Mouse (Mus musculus) frontal cortex, adult 2 months (tissue): ENCODE measurements around the gene Pagr1b. TPM values are rescaled to one million over a fixed set of nuclear protein-coding genes. Genes with fewer than 3 reads are reported as not detected.
A peak's percentile ranks its signal among the peaks of the same experiment; 100 is the strongest.

Source experiments
- DNase-seq, 2 experiments: peaks; one replicate each; pipeline ENCODE4 v3.0.0; 2022; ENCODE audit warnings: low spot score in 1 of 2; ENCODE audit errors: extremely low spot score in 1 of 2
- polyA plus RNA-seq: library from polyadenylated mRNA; depleted of rRNA; stranded (reverse); fragments of >200 nt; gene quantifications from 2 replicates; pipeline ENCODE4 v1.2.3, GENCODE M21; 2012; rRNA removed

Gene Pagr1b
- polyA plus RNA-seq: 1.7 and 2.4 TPM in 2 replicates

DNA sequence TGATC, at the start of gene Pagr1b:
Pagr1b (minus strand) TSS at position 4 of the 5 bp plus-strand sequence.
- no peak for DNase-seq

- DNase-seq: no peak
Measured at GRCm38 (mm10) chr7:127065538-127065937, 49.3 kb upstream of the Pagr1b start.

DNA sequence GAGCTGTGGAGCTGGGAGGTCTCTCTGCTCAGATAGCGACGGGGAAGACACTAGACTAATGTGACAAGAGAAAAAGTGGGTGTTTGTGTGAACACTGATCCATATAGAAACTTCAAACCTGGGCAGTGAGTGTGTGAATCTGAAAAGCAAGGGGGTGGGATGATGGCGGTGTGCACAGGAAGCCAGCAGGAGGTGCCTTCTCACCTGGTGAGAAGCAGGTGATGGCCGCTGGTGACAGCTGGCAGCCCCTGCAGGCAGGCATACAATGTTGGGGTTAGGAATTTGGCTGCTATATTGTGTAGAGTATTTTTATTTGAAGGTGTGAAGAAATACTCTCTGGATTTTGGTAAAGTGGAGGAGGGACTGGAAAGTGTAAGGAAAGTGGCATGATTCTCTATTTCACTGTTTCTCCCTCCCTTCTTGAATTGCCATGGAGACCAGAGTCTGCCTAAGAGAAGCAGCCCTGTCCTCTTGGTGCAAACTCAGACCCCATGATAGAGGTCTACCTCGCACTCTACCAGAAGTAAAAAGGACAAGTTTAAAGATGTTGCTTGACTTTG, 38.8 kb upstream of the Pagr1b start:
- peak in 1 of 2 experiments; percentile 28 for DNase-seq

- peak; percentile 72 to 94 for DNase-seq
Measured at GRCm38 (mm10) chr7:127041851-127042672, 25.8 kb upstream of the Pagr1b start, which contains the start of gene Kif22. Gene Kif22, minus strand, starts transcription at chr7:127042471.

DNA sequence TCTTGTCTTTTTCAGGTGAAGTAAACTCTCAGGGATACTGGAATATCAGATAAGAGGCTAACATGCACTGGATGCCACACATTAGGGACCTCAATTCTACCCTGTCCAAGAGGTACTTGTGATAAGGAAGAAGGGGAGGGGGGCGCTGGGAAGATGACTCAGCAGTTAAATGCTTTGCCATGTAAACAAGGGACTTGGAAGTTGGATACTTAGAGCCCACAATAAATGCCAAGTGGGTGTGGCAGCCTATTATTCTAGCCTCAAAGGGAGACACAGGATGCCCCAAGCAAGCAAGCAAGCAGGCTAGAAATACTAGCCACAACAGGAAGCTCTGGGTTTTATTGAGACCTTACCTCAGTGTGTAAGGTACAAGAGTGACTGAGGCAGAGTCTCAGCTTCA, 15.0 kb upstream of the Pagr1b start:
- DNase-seq: no peak

GRCm38 (mm10) chr7:127030172-127030571, 13.9 kb upstream of the Pagr1b start:
- DNase-seq: no peak

DNA sequence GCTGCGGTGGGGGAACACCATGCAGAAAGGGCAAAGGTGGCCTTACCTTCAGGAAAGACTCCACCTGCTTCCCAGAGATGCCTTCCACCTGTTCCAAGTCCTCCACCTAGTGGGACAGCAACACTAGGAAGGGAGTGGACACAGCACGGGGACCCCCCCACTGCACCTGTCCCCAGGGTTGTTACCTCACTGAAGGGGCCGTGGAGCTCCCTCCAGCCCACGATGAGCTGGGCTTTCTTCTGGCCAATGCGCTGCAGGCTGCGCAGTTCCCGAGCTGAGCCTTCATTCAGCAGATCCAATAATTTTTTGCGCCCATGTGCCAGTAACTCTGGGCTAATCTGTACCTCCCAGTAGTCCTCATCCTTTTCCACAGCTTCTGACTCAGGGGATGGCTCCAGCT, 11.6 kb upstream of the Pagr1b start:
- DNase-seq: no peak

DNA sequence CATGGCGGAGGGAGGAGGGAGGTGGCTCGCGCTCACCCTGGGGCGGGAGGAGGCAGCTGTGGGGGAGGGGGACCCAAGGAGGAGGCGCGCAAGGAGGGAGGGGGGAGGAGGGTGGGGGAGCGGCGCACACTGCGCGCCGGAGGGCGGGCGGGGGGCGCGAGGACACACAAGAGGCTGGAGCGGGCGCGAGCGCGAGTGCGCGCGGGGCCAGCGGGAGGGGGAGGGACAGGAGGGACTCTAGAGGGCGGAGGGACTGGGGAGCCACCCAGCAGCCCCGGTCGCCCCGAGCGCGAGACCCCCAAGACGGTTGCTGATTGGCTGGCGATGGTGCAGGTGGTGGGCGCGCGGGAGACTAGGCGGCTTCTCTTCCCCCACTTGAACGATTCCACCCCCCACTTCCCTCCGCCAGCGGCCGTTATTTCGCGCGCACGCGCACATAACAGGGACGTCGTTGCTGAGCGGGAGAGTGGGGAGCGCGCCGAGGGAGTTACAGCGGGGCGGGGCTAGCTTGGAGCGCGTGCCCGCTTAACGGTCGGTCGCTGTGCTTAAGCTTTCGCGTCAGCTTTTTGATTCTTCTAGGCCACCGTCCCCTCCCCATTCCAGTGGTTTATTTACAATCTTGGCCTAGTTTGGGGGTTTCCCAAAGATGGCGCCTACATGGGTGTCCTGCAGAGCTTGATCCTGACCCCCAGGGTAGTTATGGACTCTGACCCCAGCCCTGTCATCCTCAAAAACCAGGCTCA, 10.9 kb upstream of the Pagr1b start, which contains the start of gene Maz:
Maz (minus strand) TSS at position 54 of the 743 bp plus-strand sequence.
- peak; percentile 98 to 100 for DNase-seq

DNA sequence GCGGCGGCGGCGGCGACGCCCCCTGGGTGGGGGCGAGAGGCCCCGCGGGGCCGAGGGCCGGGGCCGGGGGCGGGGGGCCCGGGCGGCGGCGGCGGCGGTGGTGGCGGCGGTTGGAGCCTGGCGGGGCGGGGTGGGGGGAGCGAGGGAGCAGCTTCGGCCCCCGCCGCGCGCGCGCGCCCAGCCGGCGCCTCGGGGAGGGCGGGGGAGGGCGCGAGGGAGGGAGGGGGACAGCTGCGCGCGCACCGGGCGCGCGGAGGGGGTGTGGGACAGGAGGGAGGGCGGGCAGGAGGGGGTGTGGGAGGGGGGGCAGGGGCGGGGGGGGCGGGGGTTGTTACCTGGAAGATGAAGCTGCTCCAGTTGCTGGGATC, 10.3 kb upstream of the Pagr1b start:
- no peak for DNase-seq

DNA sequence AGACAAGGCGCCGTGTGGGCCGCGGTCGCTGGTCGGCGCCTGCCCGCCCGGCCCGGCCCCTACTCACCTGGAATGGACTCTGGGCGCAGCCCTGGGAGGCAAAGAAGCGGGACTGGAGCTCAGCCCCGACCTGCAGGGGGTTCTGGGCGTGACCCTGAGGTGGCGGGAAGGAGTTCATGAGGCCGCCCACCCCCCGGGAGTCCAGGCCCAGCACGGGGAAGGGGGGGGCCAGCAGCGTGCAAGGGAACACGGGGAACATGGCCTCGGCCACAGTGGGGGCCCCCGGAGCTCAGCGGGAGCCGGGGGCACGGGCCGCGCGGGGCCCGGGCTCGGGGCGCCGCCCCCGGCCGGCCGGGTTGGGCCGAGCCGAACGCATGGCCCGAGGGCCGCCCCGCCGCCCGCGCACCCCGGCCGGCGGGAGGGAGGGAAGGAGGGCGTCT, 9.9 kb upstream of the Pagr1b start:
- DNase-seq: no peak

DNA sequence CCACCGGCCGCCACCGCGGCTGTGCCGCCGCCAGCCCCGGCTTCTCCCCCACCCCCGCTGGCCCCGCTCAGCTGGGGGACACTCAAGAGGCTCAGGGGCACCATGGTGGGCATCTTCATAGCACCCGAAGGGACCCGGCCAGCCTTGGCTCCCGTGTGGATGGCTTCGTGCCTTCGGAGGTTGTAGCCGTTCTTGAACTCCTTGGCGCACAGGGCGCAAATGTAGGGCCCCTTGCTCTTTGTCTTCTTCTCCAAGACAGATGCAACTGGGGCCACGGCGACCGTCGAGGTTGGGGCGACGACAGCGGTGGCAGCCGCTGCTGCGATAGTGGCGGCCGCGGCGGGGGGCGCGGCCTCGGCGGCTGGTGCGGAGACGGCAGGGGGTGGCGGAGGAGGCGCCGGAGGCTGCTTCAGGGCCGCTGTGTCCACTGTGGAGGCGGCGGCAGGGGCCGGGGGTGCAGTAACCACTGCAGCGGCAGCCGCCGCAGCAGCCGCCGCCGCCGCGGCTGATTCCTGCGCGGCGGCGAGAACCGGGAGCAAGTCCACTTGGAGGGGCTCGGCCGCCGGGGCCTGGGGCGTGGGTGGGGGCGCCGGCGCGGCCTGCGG, 9.4 kb upstream of the Pagr1b start:
- DNase-seq: no peak

DNA sequence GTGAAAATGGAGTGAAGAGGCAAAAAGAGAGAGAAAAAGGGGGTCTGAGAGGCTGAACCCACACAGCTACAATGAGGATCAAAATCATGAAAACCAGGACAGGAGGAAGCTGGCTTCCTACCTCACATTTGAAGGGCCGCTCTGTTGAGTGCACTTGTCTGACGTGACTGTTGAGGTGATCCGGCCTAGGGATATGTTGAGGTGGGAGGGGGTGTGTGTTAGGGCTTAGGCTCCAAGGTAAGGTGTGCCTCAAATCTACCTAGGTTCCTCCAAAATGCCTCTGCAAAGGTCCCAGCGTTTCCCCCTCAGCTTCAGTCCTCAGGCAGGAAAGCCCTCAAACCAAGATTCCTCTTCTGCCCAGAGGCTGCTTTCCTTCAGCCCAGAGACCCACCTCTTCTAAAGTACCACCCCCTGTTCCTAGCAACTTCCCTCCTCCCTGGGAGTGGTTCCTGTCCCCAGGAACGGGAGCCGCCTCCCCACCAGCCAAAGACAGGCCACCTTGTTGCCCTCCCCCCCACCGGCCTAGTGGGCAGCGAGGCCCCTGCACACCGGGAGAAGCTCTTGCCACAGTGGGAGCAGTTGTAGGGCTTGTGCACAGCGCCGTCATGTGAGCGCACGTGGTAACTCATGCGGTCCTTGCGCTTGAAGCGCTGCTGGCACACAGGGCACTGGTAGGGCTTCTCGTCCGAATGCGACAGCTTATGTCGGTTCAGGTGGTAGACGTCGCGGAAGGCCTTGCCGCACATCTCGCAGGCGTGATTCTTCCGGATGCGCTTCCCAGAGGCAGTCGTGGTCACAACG, 8.7 kb upstream of the Pagr1b start:
- peak; percentile 81 for DNase-seq

GRCm38 (mm10) chr7:127023896-127024690, 7.8 kb upstream of the Pagr1b start:
- no peak for DNase-seq

DNA sequence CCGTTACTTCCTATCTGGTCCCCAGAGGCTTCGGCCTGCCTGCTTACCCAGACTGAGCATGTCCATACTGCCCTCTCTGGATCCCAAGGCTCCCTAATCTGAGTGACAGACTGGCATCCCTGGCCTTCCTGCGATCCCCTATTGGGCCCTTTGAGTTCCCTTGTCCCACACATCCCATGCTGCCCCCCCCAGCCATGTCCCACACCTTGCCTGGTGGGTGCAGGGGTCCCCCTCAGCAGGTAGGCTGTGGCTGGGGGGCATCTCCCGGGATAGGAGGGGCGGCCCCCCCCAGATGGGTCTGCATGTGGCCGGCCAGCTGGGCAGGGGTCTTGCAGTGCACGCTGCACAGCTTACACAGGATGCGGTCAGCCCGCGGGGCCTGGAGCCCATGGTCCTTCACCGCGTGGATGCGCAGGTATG, 7.0 kb upstream of the Pagr1b start:
- no peak for DNase-seq

DNA sequence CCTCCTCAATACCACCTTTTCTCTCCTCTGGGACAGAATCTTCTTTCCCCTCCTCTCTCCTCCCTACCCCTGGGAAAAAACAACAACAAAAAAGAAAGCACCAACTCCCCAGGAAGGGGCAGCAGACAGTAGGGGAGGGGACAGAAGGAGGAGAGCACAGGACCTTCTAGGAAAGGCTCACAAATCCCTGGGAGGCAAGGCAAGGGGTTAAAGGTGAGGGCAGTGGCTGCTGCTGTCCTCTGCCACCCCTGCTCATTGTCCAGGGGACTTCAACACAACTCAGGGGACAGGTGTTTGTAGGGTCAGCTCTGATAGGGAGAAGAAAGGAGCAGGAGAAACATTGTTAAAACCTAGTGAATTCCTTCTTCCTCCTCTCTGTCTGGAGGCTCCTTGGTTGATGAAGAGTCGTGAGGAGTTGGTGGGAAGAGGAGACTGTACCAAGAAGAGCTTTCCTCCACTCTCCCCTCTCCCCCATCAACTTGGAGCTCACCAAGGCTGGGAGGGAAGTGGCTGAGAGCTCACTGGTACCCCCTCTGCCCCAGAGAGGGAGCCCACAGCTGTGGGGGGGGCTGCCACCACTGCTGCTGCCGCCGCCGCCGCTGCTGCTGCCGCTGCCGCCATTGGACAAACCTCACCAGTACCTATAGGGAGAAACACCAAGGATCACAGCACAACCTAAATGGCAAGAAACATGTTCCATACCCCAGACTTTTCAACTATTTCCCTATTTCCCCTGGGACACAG, 6.4 kb upstream of the Pagr1b start:
- DNase-seq: no peak

- no peak for DNase-seq
Measured at GRCm38 (mm10) chr7:127021563-127022527, 5.6 kb upstream of the Pagr1b start.

GRCm38 (mm10) chr7:127020901-127021562, 4.7 kb upstream of the Pagr1b start, which contains the start of the genes Gm42742 and Prrt2:
Gene Gm42742, minus strand, starts transcription at chr7:127021097.
Gene Prrt2, minus strand, starts transcription at chr7:127021211.
- DNase-seq: peak; percentile 51 to 74

- no peak for DNase-seq
Measured at GRCm38 (mm10) chr7:127020491-127020890, 4.2 kb upstream of the Pagr1b start.
